Mouse (Mus musculus) hindbrain, embryonic 12.5 days (tissue): Measurements from ENCODE around the gene C130032M10Rik. TPM values are rescaled to one million over a fixed set of nuclear protein-coding genes. Genes with fewer than 3 reads are reported as not detected.

Source experiments
- ATAC-seq: fragments of 200-750 bp; cut with Nextera tagmentation; 2 replicates; pipeline ENCODE4 v1.8.0; 2017; ENCODE audit warnings: moderate TSS enrichment; ENCODE audit not compliant: low FRiP score
- H3K27ac ChIP-seq: fragments of 300-500 bp; sonication (generic); 2 replicates; pipeline ENCODE4 v1.5.1; 2016; ENCODE audit warnings: mild to moderate bottlenecking
- H3K27me3 ChIP-seq: fragments of 300-500 bp; sonication (generic); 2 replicates; pipeline ENCODE4 v1.6.1; 2016; ENCODE audit warnings: mild to moderate bottlenecking
- H3K36me3 ChIP-seq: fragments of 300-500 bp; sonication (generic); 2 replicates; pipeline ENCODE4 v1.6.1; 2016; ENCODE audit warnings: mild to moderate bottlenecking
- H3K4me1 ChIP-seq: fragments of 300-500 bp; sonication (generic); 2 replicates; pipeline ENCODE4 v1.6.1; 2016
- H3K4me2 ChIP-seq: fragments of 300-500 bp; sonication (generic); replicated peaks from 2 replicates; pipeline ENCODE4 v1.6.1; 2016; ENCODE audit warnings: mild to moderate bottlenecking
- H3K4me3 ChIP-seq: fragments of 300-500 bp; sonication (generic); 2 replicates; pipeline ENCODE4 v1.5.1; 2016; ENCODE audit warnings: mild to moderate bottlenecking
- H3K9ac ChIP-seq: fragments of 300-500 bp; sonication (generic); 2 replicates; pipeline ENCODE4 v1.6.1; 2016; ENCODE audit warnings: mild to moderate bottlenecking, moderate library complexity
- H3K9me3 ChIP-seq: fragments of 300-500 bp; sonication (generic); replicated peaks from 2 replicates; pipeline ENCODE4 v1.6.1; 2016; ENCODE audit warnings: mild to moderate bottlenecking
- WGBS: fragments of 180-500 bp; shearing (Covaris S2); methylation state at CpG from one replicate; pipeline ENCODE4 v1.1.7; 2016; 5-methylcytosine and 5-hydroxymethylcytosine counted together
- polyA plus RNA-seq: library from polyadenylated mRNA; unstranded; fragments of >200 nt; fragmentation: Nextera tagmentation; extraction: Ambion mirVana; gene quantifications from 2 replicates; pipeline ENCODE4 v1.2.1, GENCODE M21; 2016

C130032M10Rik gene
- polyA plus RNA-seq, 1 experiment from 2014 or later, result 0.31 TPM

DNA sequence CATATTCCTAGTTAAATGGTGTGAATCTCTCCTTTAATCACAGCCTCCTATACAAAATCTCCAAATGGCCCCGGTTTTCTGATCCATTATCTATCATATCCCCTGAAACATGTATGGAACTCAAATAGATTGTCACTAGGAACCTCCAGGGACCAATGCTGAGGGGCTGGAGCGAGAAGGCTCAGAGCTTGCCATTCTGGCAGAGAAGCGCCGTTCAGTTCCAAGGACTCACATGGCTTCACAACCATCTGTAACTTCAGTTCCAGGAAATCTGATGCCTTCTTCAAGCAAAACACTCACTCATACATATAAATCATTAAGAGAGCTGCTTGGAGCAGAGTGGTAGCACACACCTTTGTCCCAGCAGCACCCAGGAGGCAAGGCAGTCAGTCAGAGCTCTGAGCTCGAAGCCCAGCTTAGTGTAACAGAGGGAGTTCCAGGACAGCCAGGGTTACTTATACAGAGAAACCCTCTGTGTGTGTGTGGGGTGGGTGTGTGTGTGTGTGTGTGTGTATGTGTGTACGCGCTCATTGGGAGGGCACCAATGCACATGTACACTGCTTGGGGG, 23.6 kb downstream of the C130032M10Rik start:
- H3K36me3 ChIP-seq, result no peaks in the 10 kb centered on the region
- WGBS, result 66% methylated on average over 7 of the region's 7 CpGs
- H3K27ac ChIP-seq, result no peak overlapping the region
- no peaks in the 10 kb centered on the region for H3K27me3 ChIP-seq
- no peak overlapping the region for H3K4me3 ChIP-seq
- no peak overlapping the region for H3K9ac ChIP-seq
- H3K9me3 ChIP-seq, result no peaks in the 10 kb centered on the region
- no peak for ATAC-seq
- H3K4me2 ChIP-seq, result no peak overlapping the region
- H3K4me1 ChIP-seq, result peaks cover 27% of the 10 kb centered on the region

DNA sequence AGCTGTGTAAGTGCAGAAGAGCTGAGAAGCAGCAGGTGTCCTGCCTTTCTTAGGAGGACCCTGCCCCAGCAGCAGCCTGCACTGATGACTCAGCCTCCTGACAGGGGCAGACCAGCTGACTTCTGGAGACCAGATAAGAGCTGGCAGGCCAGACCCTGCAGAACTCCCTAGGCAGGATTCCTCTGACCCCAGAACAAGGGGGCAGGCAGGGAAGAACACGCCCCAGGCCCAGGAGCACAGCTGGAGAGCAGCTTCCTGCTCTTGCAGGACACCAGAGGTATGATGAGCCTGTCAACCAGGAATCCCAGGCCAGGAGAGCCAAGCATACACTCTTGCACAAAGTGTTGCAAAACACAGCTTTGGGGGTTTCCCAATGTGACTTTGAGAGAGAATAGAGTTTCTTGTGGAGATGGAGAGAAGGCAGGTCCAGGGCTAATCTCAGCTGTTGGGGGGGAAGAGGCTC, 25.8 kb downstream of the C130032M10Rik start:
- H3K4me2 ChIP-seq, result no peak overlapping the region
- peaks cover 43% of the 10 kb centered on the region for H3K4me1 ChIP-seq
- no peak overlapping the region for H3K9ac ChIP-seq
- H3K4me3 ChIP-seq, result no peak overlapping the region
- no peaks in the 10 kb centered on the region for H3K27me3 ChIP-seq
- no peaks in the 10 kb centered on the region for H3K36me3 ChIP-seq
- H3K9me3 ChIP-seq, result no peaks in the 10 kb centered on the region
- ATAC-seq, result no peak
- 39% methylated on average over 1 of the region's 1 CpGs for WGBS
- H3K27ac ChIP-seq, result no peak overlapping the region

DNA sequence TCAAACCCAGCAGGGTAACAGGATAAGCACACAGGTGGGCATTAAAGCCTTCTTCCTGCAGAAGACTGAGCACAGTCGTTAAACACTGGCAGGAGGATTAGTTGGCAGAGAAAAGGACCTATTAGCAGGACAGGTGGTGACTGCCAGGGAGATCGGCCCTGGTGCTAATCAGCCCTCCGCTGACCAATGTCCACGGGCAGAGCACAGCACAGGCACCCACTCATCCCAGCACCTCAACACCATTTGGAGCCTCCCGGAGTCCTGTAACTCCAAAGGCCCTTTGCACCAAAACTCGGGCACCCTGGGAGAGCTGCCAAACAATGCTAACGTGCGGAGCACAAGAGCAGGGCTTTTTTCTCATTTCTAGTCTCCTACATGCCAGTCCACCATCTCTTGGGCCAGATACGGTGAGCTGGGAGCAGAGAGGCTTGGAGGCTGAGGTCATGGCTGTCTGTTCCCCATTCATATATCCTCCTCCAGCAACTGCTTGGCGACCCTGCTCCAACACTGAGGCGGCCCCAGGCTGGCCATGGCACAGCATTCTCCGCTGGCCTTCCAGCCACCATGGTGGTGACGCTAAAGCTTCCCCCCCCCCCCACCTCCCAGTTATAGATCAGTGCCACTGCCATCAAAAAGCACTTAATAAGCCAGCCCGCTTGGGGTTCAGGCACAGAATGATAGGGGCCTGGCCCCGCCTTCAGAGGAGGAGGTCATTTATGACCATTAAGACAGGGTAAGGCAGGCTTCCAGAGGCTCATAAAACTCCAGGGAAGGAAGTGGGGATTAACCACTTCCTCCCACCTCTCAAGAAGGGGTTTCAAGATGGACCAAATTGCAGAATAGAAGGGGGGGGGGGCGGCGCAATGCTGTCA, 28.6 kb downstream of the C130032M10Rik start:
- Histone ChIP-seq H3K27ac (peak overlapping the region; percentile 23; the same call in 1 of the 2 replicates), H3K27me3 (no peaks in the 10 kb centered on the region), H3K9me3 (no peaks in the 10 kb centered on the region), H3K9ac (no peak overlapping the region), H3K4me2 (no peak overlapping the region), H3K4me1 (peaks cover 47% of the 10 kb centered on the region), H3K36me3 (no peaks in the 10 kb centered on the region), H3K4me3 (no peak overlapping the region)
- ATAC-seq, result no peak
- 71% methylated on average over 17 of the region's 17 CpGs for WGBS

DNA sequence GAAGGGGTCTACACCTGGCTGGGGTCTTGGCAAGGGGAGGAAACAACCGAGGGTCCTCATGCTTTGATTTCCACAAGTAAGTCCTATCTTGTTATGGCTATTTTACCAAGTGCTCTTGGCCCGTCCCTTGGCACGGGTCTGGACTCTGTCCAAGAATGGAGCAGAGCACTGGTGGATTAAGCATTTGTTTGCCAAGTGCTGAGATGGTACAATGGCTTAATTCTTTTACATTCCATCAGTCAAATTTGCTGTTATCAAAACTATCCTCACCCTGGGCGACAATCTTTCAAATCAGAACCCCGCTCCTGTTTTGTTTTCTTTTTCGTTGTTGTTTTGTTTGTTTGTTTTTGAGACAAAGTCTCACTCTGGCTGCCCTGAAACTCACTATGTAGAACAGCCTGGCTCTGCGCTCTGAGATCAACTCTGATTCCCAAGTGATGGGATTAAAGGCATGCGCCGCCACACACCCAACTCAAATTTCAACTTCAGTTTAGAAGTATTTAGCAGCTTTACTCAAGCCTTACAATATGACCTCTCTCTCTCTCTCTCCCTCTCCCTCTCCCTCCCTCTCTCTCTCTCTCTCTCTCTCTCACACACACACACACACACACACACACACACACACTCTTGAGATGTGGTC, 29.4 kb downstream of the C130032M10Rik start:
- H3K27me3 ChIP-seq, result no peaks in the 10 kb centered on the region
- H3K9ac ChIP-seq, result no peak overlapping the region
- no peak overlapping the region for H3K27ac ChIP-seq
- H3K9me3 ChIP-seq, result no peaks in the 10 kb centered on the region
- ATAC-seq, result no peak
- H3K4me3 ChIP-seq, result no peak overlapping the region
- H3K4me2 ChIP-seq, result no peak overlapping the region
- no peaks in the 10 kb centered on the region for H3K36me3 ChIP-seq
- peaks cover 47% of the 10 kb centered on the region for H3K4me1 ChIP-seq
- WGBS, result 51% methylated on average over 9 of the region's 9 CpGs

DNA sequence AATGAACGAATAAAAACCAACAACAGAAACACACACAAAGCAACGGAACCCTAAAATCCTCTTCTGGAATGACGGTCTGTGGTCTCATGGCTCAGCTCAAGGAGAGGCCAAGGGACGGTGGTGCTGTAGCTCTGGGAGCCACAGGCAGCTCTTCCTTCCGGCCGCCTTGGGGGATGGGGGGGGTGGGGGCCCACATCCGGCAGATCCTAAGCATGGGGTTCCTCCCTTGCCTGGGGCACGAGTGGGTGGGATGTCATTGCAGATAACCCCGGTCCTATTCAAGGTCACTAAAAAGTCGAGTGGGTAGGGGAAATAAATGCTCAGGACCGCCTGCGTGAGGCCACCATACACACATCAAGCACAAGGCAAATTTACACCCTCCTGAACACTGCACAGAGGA, 31.3 kb downstream of the C130032M10Rik start:
- Histone ChIP-seq H3K27me3 (no peaks in the 10 kb centered on the region), H3K27ac (no peak overlapping the region), H3K36me3 (no peaks in the 10 kb centered on the region), H3K4me1 (peaks cover 42% of the 10 kb centered on the region), H3K4me2 (no peak overlapping the region), H3K4me3 (no peak overlapping the region), H3K9me3 (no peaks in the 10 kb centered on the region), H3K9ac (no peak overlapping the region)
- 70% methylated on average over 12 of the region's 12 CpGs for WGBS
- ATAC-seq, result no peak

DNA sequence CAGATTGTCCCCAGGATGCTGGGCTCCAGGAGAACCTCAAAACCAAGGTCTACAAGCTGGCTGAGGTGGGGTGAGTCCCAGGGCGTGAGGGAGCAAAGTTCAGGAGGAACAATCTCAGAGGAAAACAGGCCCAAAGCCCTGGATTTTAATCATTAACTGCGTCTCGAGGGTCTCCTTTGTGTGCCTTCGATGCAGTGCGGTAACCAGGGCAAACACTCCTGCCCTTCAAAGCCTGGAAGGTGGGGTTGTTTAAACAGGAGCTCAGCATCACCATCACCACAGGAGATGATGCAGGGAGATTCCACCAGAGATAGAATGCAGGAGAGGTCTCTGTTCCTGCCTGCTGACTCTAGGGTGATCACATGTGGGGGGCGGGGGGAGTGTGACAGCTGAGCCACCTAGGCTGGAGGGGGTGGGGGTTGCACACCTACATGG, 32.2 kb downstream of the C130032M10Rik start:
- H3K27me3 ChIP-seq, result no peaks in the 10 kb centered on the region
- H3K4me3 ChIP-seq, result no peak overlapping the region
- no peaks in the 10 kb centered on the region for H3K9me3 ChIP-seq
- H3K36me3 ChIP-seq, result no peaks in the 10 kb centered on the region
- no peak overlapping the region for H3K4me2 ChIP-seq
- no peak overlapping the region for H3K9ac ChIP-seq
- H3K27ac ChIP-seq, result no peak overlapping the region
- H3K4me1 ChIP-seq, result peaks cover 47% of the 10 kb centered on the region
- 23% methylated on average over 6 of the region's 6 CpGs for WGBS
- ATAC-seq, result 0 out of 2 replicates have a peak, but pooled peaks have one; percentile 20

GRCm38 (mm10) chr9:114548496-114548895, 33.0 kb downstream of the C130032M10Rik start:
- WGBS, result 20% methylated on average over 4 of the region's 4 CpGs
- H3K4me2 ChIP-seq, result no peak overlapping the region
- ATAC-seq, result no peak
- H3K4me1 ChIP-seq, result peaks cover 47% of the 10 kb centered on the region
- no peak overlapping the region for H3K9ac ChIP-seq
- no peaks in the 10 kb centered on the region for H3K9me3 ChIP-seq
- H3K27ac ChIP-seq, result 0 out of 2 replicates have a peak overlapping the region, but pooled peaks have one; percentile 12
- no peaks in the 10 kb centered on the region for H3K27me3 ChIP-seq
- no peak overlapping the region for H3K4me3 ChIP-seq
- no peaks in the 10 kb centered on the region for H3K36me3 ChIP-seq

DNA sequence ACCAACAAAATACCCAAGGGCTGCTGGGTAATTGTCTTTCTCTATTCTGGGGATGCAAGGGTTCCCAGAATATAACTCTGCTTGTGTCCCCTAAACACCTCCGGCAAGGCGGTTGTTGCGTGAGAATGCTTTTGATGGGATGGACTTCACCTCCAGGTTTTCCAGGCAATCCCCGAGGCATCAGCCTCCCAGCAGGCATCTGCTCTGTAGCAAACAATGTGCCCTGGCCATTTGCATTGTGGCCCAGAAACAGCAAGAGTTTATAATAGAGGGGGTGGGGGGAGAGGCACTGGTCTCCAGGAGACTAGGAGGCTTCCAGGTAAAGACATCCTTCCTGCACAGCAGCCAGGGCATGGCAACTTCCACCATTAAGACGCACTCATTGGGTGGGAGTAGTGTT, 33.6 kb downstream of the C130032M10Rik start:
- Histone ChIP-seq H3K4me2 (no peak overlapping the region), H3K4me3 (no peak overlapping the region)
- no peak for ATAC-seq

DNA sequence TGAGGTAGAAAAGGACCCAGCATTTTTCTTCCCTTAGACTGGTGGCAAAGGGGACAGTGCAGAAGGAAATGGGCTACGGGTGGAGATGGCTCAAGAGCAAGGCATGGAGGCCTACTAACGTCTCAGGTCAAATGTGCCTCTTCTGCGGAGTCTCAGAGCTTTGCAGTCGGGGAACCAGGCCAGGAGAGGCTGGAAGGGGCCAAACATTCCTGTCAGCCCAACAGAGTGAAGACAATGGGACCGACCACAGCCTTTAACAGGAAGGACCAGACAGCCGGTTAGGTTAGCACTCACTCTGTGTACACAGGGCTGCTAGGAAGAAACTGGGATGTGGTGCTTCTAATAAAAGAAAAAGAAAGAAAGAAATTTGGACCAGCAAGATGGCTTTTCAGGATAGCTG, 34.5 kb downstream of the C130032M10Rik start:
- 12% methylated on average over 6 of the region's 6 CpGs for WGBS
- Histone ChIP-seq H3K4me2 (no peak overlapping the region), H3K4me1 (peaks cover 48% of the 10 kb centered on the region), H3K9me3 (no peaks in the 10 kb centered on the region), H3K27ac (no peak overlapping the region), H3K36me3 (no peaks in the 10 kb centered on the region), H3K9ac (no peak overlapping the region), H3K4me3 (no peak overlapping the region), H3K27me3 (no peaks in the 10 kb centered on the region)
- ATAC-seq, result no peak

More for the DNA sequence above, 33.6 kb downstream of the C130032M10Rik start:
- no peaks in the 10 kb centered on the region for H3K27me3 ChIP-seq
- H3K36me3 ChIP-seq, result no peaks in the 10 kb centered on the region
- no peaks in the 10 kb centered on the region for H3K9me3 ChIP-seq
- H3K4me1 ChIP-seq, result peaks cover 48% of the 10 kb centered on the region
- 7% methylated on average over 5 of the region's 5 CpGs for WGBS
- H3K9ac ChIP-seq, result no peak overlapping the region
- H3K27ac ChIP-seq, result no peak overlapping the region

- H3K36me3 ChIP-seq, result no peaks in the 10 kb centered on the region
- H3K9me3 ChIP-seq, result no peaks in the 10 kb centered on the region
- H3K9ac ChIP-seq, result no peak overlapping the region
- no peak overlapping the region for H3K4me2 ChIP-seq
- H3K4me1 ChIP-seq, result peaks cover 27% of the 10 kb centered on the region
- no peak overlapping the region for H3K27ac ChIP-seq
- no peaks in the 10 kb centered on the region for H3K27me3 ChIP-seq
- no peak for ATAC-seq
- H3K4me3 ChIP-seq, result no peak overlapping the region
Observed at GRCm38 (mm10) chr9:114553828-114554227, 38.3 kb downstream of the C130032M10Rik start.

- no peak overlapping the region for H3K4me2 ChIP-seq
- H3K9me3 ChIP-seq, result no peaks in the 10 kb centered on the region
- peak; percentile 62 for ATAC-seq
- H3K27ac ChIP-seq, result peak overlapping the region; percentile 48; the same call in 1 of the 2 replicates
- no peak overlapping the region for H3K9ac ChIP-seq
- WGBS, result 41% methylated on average over 5 of the region's 5 CpGs
- H3K27me3 ChIP-seq, result no peaks in the 10 kb centered on the region
- no peak overlapping the region for H3K4me3 ChIP-seq
- peaks cover 22% of the 10 kb centered on the region for H3K4me1 ChIP-seq
- no peaks in the 10 kb centered on the region for H3K36me3 ChIP-seq
Observed at GRCm38 (mm10) chr9:114554355-114554979, 39.0 kb downstream of the C130032M10Rik start.

- Histone ChIP-seq H3K9me3 (no peaks in the 10 kb centered on the region), H3K4me2 (no peak overlapping the region), H3K4me3 (no peak overlapping the region), H3K36me3 (no peaks in the 10 kb centered on the region), H3K4me1 (peaks cover 41% of the 10 kb centered on the region), H3K9ac (no peak overlapping the region), H3K27ac (no peak overlapping the region), H3K27me3 (no peaks in the 10 kb centered on the region)
- 29% methylated on average over 10 of the region's 10 CpGs for WGBS
- no peak for ATAC-seq
Observed at GRCm38 (mm10) chr9:114556276-114556855, 40.9 kb downstream of the C130032M10Rik start.
